Mouse (Mus musculus): ENCODE data around the gene Lcn5. TPM values are rescaled to one million over a fixed set of nuclear protein-coding genes. Genes with fewer than 3 reads are reported as not detected.

Lcn5 gene
- polyA plus RNA-seq, 1 experiment from 2014 or later: not detected

Other genes with a start within 250 kb of the Lcn5 start
- 0.09 and 0.29 TPM in 2 replicates for gene Fut7, start 234.7 kb upstream of the Lcn5 start, polyA plus RNA-seq (2016; fragmentation: Nextera tagmentation; extraction: Ambion mirVana)
- 10.0 and 10.2 TPM in 2 replicates for gene Abca2, start 229.2 kb upstream of the Lcn5 start, polyA plus RNA-seq (2016; fragmentation: Nextera tagmentation; extraction: Ambion mirVana)
- gene Clic3, start 201.1 kb upstream of the Lcn5 start, polyA plus RNA-seq (2016; fragmentation: Nextera tagmentation; extraction: Ambion mirVana): 1.7 and 2.3 TPM in 2 replicates
- 49.5 and 52.5 TPM in 2 replicates for gene Paxx, start 196.9 kb upstream of the Lcn5 start, polyA plus RNA-seq (2016; fragmentation: Nextera tagmentation; extraction: Ambion mirVana)
- gene Ptgds, start 187.9 kb upstream of the Lcn5 start, polyA plus RNA-seq (2016; fragmentation: Nextera tagmentation; extraction: Ambion mirVana): 1.1 and 1.4 TPM in 2 replicates
- gene Lcn12, start 164.0 kb upstream of the Lcn5 start, polyA plus RNA-seq (2016; fragmentation: Nextera tagmentation; extraction: Ambion mirVana): not detected in 2 replicates
- 107 and 118 TPM in 2 replicates for gene Fbxw5, start 157.2 kb upstream of the Lcn5 start, polyA plus RNA-seq (2016; fragmentation: Nextera tagmentation; extraction: Ambion mirVana)
- 5.3 and 6.1 TPM in 2 replicates for gene C8g, start 156.2 kb upstream of the Lcn5 start, polyA plus RNA-seq (2016; fragmentation: Nextera tagmentation; extraction: Ambion mirVana)
- gene Traf2, start 111.0 kb upstream of the Lcn5 start, polyA plus RNA-seq (2016; fragmentation: Nextera tagmentation; extraction: Ambion mirVana): 26.9 and 28.0 TPM in 2 replicates
- gene Edf1, start 100.1 kb upstream of the Lcn5 start, polyA plus RNA-seq (2016; fragmentation: Nextera tagmentation; extraction: Ambion mirVana): 386 TPM in 2 replicates
- 1.7 and 4.8 TPM in 2 replicates for gene Mamdc4, start 83.1 kb upstream of the Lcn5 start, polyA plus RNA-seq (2016; fragmentation: Nextera tagmentation; extraction: Ambion mirVana)
- gene Phpt1, start 82.7 kb upstream of the Lcn5 start, polyA plus RNA-seq (2016; fragmentation: Nextera tagmentation; extraction: Ambion mirVana): 169 and 176 TPM in 2 replicates
- 2.3 and 3.0 TPM in 2 replicates for gene Ajm1, start 76.2 kb upstream of the Lcn5 start, polyA plus RNA-seq (2016; fragmentation: Nextera tagmentation; extraction: Ambion mirVana)
- gene Rabl6, start 49.4 kb upstream of the Lcn5 start, polyA plus RNA-seq (2016; fragmentation: Nextera tagmentation; extraction: Ambion mirVana): 78.3 and 82.5 TPM in 2 replicates
- gene Ccdc183, start 40.3 kb upstream of the Lcn5 start, polyA plus RNA-seq (2016; fragmentation: Nextera tagmentation; extraction: Ambion mirVana): 0.26 and 0.30 TPM in 2 replicates
- gene Tmem141, start 35.9 kb upstream of the Lcn5 start, polyA plus RNA-seq (2016; fragmentation: Nextera tagmentation; extraction: Ambion mirVana): 22.7 and 24.9 TPM in 2 replicates
- 1.2 and 1.3 TPM in 2 replicates for gene Fcna, start 29.9 kb upstream of the Lcn5 start, polyA plus RNA-seq (2016; fragmentation: Nextera tagmentation; extraction: Ambion mirVana)
- not detected in 2 replicates for gene Lcn8, start 4.8 kb upstream of the Lcn5 start, polyA plus RNA-seq (2016; fragmentation: Nextera tagmentation; extraction: Ambion mirVana)
- gene Lcn6, start 18.8 kb downstream of the Lcn5 start, polyA plus RNA-seq (2016; fragmentation: Nextera tagmentation; extraction: Ambion mirVana): not detected in 2 replicates
- gene Lcn10, start 24.8 kb downstream of the Lcn5 start, polyA plus RNA-seq (2016; fragmentation: Nextera tagmentation; extraction: Ambion mirVana): not detected in 2 replicates
- not detected in 2 replicates for gene Obp2a, start 42.1 kb downstream of the Lcn5 start, polyA plus RNA-seq (2016; fragmentation: Nextera tagmentation; extraction: Ambion mirVana)
- gene Bmyc, start 48.8 kb downstream of the Lcn5 start, polyA plus RNA-seq (2016; fragmentation: Nextera tagmentation; extraction: Ambion mirVana): 94.1 and 95.1 TPM in 2 replicates
- not detected in 2 replicates for gene Obp2b, start 79.1 kb downstream of the Lcn5 start, polyA plus RNA-seq (2016; fragmentation: Nextera tagmentation; extraction: Ambion mirVana)
- not detected in 2 replicates for gene Lcn3, start 107.6 kb downstream of the Lcn5 start, polyA plus RNA-seq (2016; fragmentation: Nextera tagmentation; extraction: Ambion mirVana)
- gene Lcn11, start 119.1 kb downstream of the Lcn5 start, polyA plus RNA-seq (2016; fragmentation: Nextera tagmentation; extraction: Ambion mirVana): not detected in 2 replicates
- not detected in 2 replicates for gene Gm13539, start 124.3 kb downstream of the Lcn5 start, polyA plus RNA-seq (2016; fragmentation: Nextera tagmentation; extraction: Ambion mirVana)
- gene Glt6d1, start 157.9 kb downstream of the Lcn5 start, polyA plus RNA-seq (2016; fragmentation: Nextera tagmentation; extraction: Ambion mirVana): not detected in 2 replicates
- gene Lcn9, start 165.2 kb downstream of the Lcn5 start, polyA plus RNA-seq (2016; fragmentation: Nextera tagmentation; extraction: Ambion mirVana): not detected in 2 replicates
- gene Sohlh1, start 189.3 kb downstream of the Lcn5 start, polyA plus RNA-seq (2016; fragmentation: Nextera tagmentation; extraction: Ambion mirVana): not detected in 2 replicates
- gene Kcnt1, start 205.8 kb downstream of the Lcn5 start, polyA plus RNA-seq (2016; fragmentation: Nextera tagmentation; extraction: Ambion mirVana): 4.4 and 5.4 TPM in 2 replicates